Mouse (Mus musculus) testis, postnatal 10 days (tissue): ENCODE results near the gene Tmem8.

ENCODE experiments used
- DNase-seq: peaks from one replicate; pipeline ENCODE4 v3.0.0; 2021; ENCODE audit warnings: low spot score

Gene Tmem8

DNA sequence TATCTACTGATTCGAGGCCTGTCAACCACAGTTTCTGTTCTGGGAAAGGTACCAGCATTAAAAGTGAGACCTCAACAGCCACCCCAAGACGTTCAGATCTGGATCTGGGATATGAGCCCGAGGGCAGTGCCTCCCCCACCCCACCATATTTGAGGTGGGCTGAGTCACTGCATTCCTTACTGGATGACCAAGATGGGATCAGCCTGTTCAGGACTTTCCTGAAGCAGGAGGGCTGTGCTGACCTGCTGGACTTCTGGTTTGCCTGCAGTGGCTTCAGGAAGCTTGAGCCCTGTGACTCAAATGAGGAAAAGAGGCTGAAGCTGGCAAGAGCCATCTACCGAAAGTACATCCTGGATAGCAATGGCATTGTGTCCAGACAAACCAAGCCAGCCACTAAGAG lies 29.7 kb downstream of the Tmem8 start:
- DNase-seq = no peak

DNA sequence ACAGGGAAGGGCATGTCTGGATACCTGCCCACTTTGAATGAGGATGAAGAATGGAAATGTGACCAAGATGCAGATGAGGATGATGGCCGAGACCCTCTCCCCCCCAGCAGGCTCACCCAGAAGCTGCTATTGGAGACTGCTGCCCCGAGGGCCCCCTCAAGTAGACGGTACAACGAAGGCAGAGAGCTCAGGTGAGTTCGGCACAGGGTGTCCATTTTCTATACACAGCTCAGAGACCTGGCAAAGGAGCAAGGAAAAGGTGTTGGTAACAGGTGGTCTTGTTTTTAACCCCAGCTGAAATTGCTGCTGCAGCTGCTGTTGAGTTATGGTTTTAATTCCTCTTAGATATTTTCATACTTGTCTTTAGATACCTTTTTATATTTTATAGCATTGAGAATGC lies 30.3 kb downstream of the Tmem8 start:
- no peak for DNase-seq

DNA sequence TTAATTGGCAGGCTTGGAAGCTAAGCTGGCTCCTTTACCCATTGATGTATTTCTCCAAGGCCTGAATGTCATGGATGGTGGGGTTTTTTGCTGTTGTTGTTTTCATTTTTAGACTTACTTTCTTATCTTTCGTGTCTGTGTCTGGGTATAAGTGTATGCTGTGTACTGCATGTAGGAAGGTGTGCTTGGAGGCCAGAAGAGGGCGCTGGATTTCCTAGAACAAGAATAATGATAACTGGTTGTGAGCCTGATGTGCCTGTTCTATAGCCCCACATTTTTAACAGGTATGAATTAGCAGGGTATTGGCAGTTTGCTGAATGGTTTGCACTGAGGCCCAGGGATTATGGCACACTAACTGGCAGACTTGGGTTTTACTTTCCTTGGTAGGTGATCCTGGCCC lies 36.0 kb downstream of the Tmem8 start:
- DNase-seq = no peak

DNA sequence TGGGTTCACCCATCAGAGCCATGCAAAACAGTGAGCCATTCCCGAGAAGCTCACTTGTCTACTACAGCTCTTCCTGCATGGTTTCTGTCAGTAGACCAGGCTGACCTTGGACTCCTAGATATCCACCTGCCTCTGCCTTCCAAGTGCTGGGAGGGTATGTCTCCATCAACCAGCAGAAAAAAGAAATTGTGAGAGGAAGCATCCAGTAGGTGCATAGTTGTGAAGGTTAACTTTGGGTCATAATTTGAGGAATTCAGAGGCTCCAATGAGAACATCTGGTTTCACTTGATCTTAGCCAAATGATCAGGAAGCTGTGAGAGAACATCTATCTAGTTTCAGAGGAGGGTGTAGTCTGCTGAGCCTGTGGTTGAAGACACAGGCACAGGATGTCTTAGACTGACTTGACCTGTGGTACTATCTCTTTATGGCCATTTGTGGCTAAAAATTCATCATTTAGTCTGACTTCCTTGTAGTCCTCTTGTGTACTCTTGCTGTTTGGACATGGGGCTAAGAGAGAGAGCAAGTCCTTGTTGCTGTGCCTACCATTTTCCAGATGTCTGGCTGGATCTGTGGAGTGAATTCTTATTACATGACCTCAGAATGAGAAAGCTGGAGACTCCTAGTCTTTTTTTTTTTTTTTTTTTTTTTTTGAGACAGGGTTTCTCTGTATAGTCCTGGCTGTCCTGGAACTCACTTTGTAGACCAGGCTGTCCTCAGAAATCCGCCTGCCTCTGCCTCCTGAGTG lies 39.0 kb downstream of the Tmem8 start:
- DNase-seq = no peak

DNA sequence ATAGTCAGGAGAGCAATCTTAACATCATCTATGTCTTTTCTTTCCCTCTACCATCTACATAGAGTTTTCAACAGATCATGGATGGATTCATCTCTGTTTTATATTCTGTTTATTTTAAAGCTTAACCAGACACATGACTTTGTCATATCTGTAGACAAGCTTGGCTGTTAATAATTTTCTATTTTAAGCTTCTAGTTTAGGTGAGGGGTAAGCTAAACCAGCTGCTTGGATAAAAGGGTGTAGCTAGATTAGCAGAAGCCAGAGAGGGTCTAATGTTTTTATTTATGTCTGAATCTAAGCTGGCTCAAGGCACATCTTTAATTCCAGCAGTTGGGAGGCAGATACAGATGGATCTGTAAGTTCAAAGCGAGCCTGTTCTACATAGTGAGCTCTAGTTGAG lies 49.6 kb downstream of the Tmem8 start:
- no peak for DNase-seq

DNA sequence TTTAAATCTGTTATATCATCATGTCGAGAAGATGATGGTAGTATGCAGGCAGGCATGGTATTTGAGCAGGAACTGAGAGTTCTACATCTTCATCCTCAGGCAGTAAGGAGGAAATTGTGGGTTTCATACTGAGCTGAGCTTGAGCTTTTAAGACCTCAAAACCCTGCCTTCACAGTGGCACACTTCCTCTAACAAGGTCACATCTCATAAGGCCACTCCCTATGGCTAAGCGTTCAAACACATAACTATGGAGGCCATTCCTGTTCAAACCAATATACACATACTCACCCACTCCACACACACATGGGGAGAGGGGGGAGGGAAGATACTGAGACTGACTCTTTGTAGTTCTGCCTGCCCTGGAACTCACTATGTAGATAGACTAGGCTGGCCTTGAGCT lies 54.9 kb downstream of the Tmem8 start:
- no peak for DNase-seq
